Mouse (Mus musculus): ENCODE measurements around the gene 5031439G07Rik. TPM values are rescaled to one million over a fixed set of nuclear protein-coding genes. Genes with fewer than 3 reads are reported as not detected.
"Not testable (repeated sequence)": the region's sequence is repeated elsewhere in the genome, so short reads cannot be mapped to it uniquely, and the experiment has no call there.

Gene 5031439G07Rik
- polyA plus RNA-seq, 1 experiment from 2014 or later: 9.5 TPM

DNA sequence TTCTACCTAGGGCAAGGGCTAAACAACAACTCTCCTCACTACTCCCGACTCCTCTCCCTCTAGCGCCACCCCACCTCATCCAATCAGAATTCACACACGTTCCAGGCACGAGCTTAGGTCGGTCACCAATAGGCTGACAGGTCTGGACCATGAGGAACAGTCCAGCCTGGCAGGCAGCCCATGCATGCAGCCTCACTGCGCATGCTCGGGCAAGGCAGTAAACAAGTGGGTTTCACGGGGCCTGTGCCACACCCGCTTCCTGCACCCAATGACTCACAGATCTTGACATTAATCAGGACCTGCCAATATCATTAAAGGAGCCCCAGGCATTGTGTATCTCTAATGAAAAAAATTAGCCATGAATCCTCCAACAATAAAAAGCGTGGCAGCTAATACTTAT, 92.1 kb downstream of the 5031439G07Rik start:
- DNase-seq (ENCODE audit: low spot score); H3K27me3 ChIP-seq (ENCODE audit: control insufficient read depth, insufficient read depth, low read length); H3K4me1 ChIP-seq (ENCODE audit: control insufficient read depth, insufficient read depth, low read length); H3K27ac ChIP-seq (replicated peaks; ENCODE audit: low read depth, low read length); H3K9ac ChIP-seq (ENCODE audit: low read length); ATAC-seq (ENCODE audit: insufficient number of reproducible peaks, low FRiP score, low TSS enrichment, low read depth); H3K4me2 ChIP-seq (ENCODE audit: low read depth, severe bottlenecking); H3K36me3 ChIP-seq (ENCODE audit: control insufficient read depth, insufficient read depth, low read length); H3K4me3 ChIP-seq (ENCODE audit: low read depth, low read length); H3K9me3 ChIP-seq (ENCODE audit: control insufficient read depth, low read length): not testable (repeated sequence)
- WGBS: 73% methylated on average over 10 of the region's 10 CpGs

Small RNA genes lying within 50 kb of the gene (microRNA-seq; reads per million reads assigned to microRNA genes)
- gene Mir1249: 14.3 reads per million, percentile 24 among the genes with 10 or more reads in this experiment

Other genes starting within 250 kb of the 5031439G07Rik start
- gene Phf21b, start 132.5 kb downstream of the 5031439G07Rik start, polyA plus RNA-seq (2014; fragmentation: Nextera tagmentation; extraction: Ambion mirVana): 1.9 TPM in 2 replicates
- gene Gm29666, start 68.5 kb downstream of the 5031439G07Rik start, polyA plus RNA-seq (2014; fragmentation: Nextera tagmentation; extraction: Ambion mirVana): 0.69 and 1.1 TPM in 2 replicates
- 64.8 and 73.1 TPM in 2 replicates for gene Nup50, start 65.1 kb downstream of the 5031439G07Rik start, polyA plus RNA-seq (2014; fragmentation: Nextera tagmentation; extraction: Ambion mirVana)
- not detected in 2 replicates for gene Upk3a, start 28.6 kb upstream of the 5031439G07Rik start, polyA plus RNA-seq (2014; fragmentation: Nextera tagmentation; extraction: Ambion mirVana)
- 23.2 and 27.0 TPM in 2 replicates for gene Fam118a, start 40.4 kb upstream of the 5031439G07Rik start, polyA plus RNA-seq (2014; fragmentation: Nextera tagmentation; extraction: Ambion mirVana)
- 0.04 and 0.06 TPM in 2 replicates for gene Smc1b, start 143.4 kb upstream of the 5031439G07Rik start, polyA plus RNA-seq (2014; fragmentation: Nextera tagmentation; extraction: Ambion mirVana)
- 0.95 TPM in 2 replicates for gene Ribc2, start 143.5 kb upstream of the 5031439G07Rik start, polyA plus RNA-seq (2014; fragmentation: Nextera tagmentation; extraction: Ambion mirVana)
- 273 and 276 TPM in 2 replicates for gene Fbln1, start 217.4 kb upstream of the 5031439G07Rik start, polyA plus RNA-seq (2014; fragmentation: Nextera tagmentation; extraction: Ambion mirVana)

Data from limb, embryonic 11.5 days (tissue).